Mouse (Mus musculus) CH12.LX (cell line): ENCODE measurements around the gene Cmas. TPM values are rescaled to one million over a fixed set of nuclear protein-coding genes. Genes with fewer than 3 reads are reported as not detected.

ENCODE experiments used
- DNase-seq: peaks from one replicate; pipeline ENCODE4 v3.0.0-alpha.2; 2013; ENCODE audit errors: extremely low read depth
- H3K27ac ChIP-seq: 2 replicates; pipeline ENCODE4 v1.5.1; 2012; ENCODE audit warnings: low read depth, mild to moderate bottlenecking, control low read depth, moderate library complexity; ENCODE audit not compliant: insufficient read depth
- H3K27me3 ChIP-seq: replicated peaks from 2 replicates; pipeline ENCODE3; 2012; ENCODE audit warnings: inconsistent platforms
- H3K36me3 ChIP-seq, 2 experiments: replicated peaks in 1 of 2; 2 replicates each; pipeline versions ENCODE3 to v1.6.1; 2012; ENCODE audit warnings: inconsistent platforms in 1 of 2, low read length in 1 of 2, mild to moderate bottlenecking in 1 of 2, mixed read lengths in 1 of 2, moderate library complexity in 1 of 2; ENCODE audit not compliant: control insufficient read depth in 1 of 2, insufficient read depth in 1 of 2
- H3K4me1 ChIP-seq, 2 experiments: 2 replicates each; pipeline ENCODE4 v1.6.1; 2012; ENCODE audit warnings: inconsistent platforms in 1 of 2, moderate library complexity in 1 of 2; ENCODE audit not compliant: insufficient read depth in 2 of 2, control insufficient read depth in 1 of 2
- H3K4me2 ChIP-seq: 2 replicates; pipeline ENCODE4 v1.6.1; 2012; ENCODE audit warnings: low read depth, mild to moderate bottlenecking, control low read depth; ENCODE audit not compliant: poor library complexity, insufficient read depth, severe bottlenecking
- H3K4me3 ChIP-seq, 3 experiments: fragments of 150-350 bp in 1 of 3; sonication (generic) in 1 of 3; replicated peaks in 1 of 3; 2 replicates each; pipeline versions ENCODE3 to v1.5.1; 2011 to 2012; ENCODE audit warnings: low read depth in 2 of 3, low read length in 2 of 3, mild to moderate bottlenecking in 2 of 3, moderate library complexity in 2 of 3, control low read depth in 1 of 3, improper control_type of control experiment in 1 of 3, inconsistent platforms in 1 of 3, mixed read lengths in 1 of 3; ENCODE audit not compliant: poor library complexity in 1 of 3
- H3K79me2 ChIP-seq: replicated peaks from 2 replicates; pipeline ENCODE4 v1.6.1; 2012; ENCODE audit warnings: mild to moderate bottlenecking, moderate library complexity; ENCODE audit not compliant: control insufficient read depth, poor library complexity, insufficient read depth, severe bottlenecking; ENCODE audit errors: extremely low read depth
- H3K9ac ChIP-seq: 2 replicates; pipeline ENCODE4 v1.6.1; 2012; ENCODE audit warnings: low read depth, mild to moderate bottlenecking, control low read depth, moderate library complexity; ENCODE audit not compliant: insufficient read depth
- H3K9me3 ChIP-seq: replicated peaks from 2 replicates; pipeline ENCODE3; 2012; ENCODE audit warnings: low read length, inconsistent platforms, mixed read lengths
- BHLHE40 ChIP-seq: IDR thresholded peaks from 2 replicates; pipeline ENCODE4 v1.6.1; 2011; ENCODE audit warnings: mild to moderate bottlenecking, low read depth, low read length, improper control_type of control experiment
- CHD2 ChIP-seq: IDR thresholded peaks from 2 replicates; pipeline ENCODE4 v1.6.1; 2011; ENCODE audit warnings: low read length, improper control_type of control experiment
- E2F4 ChIP-seq: IDR thresholded peaks from 2 replicates; pipeline ENCODE4 v1.6.1; 2011; ENCODE audit warnings: low read depth, low read length, improper control_type of control experiment; ENCODE audit not compliant: insufficient replicate concordance
- ELF1 ChIP-seq: IDR thresholded peaks from 2 replicates; pipeline ENCODE4 v1.6.1; 2014; ENCODE audit warnings: low read depth, mild to moderate bottlenecking, inconsistent platforms, low read length, improper control_type of control experiment
- EP300 ChIP-seq: IDR thresholded peaks from 2 replicates; pipeline ENCODE4 v1.6.1; 2011; ENCODE audit warnings: low read length, improper control_type of control experiment
- HCFC1 ChIP-seq: IDR thresholded peaks from 2 replicates; pipeline ENCODE4 v1.6.1; 2012; ENCODE audit warnings: low read depth, mild to moderate bottlenecking, inconsistent platforms, low read length, improper control_type of control experiment
- IRF4 ChIP-seq: IDR thresholded peaks from 2 replicates; pipeline ENCODE4 v1.6.1; 2014; ENCODE audit warnings: low read depth, mild to moderate bottlenecking, inconsistent platforms, low read length, improper control_type of control experiment
- JUN ChIP-seq: IDR thresholded peaks from 2 replicates; pipeline ENCODE4 v1.6.1; 2011; ENCODE audit warnings: low read depth, mild to moderate bottlenecking, low read length, improper control_type of control experiment, moderate library complexity; ENCODE audit not compliant: insufficient read depth
- MAFK ChIP-seq: IDR thresholded peaks from 2 replicates; pipeline ENCODE4 v1.6.1; 2011; ENCODE audit warnings: low read length, improper control_type of control experiment; ENCODE audit not compliant: insufficient replicate concordance
- MEF2A ChIP-seq: IDR thresholded peaks from 2 replicates; pipeline ENCODE4 v1.6.1; 2014; ENCODE audit warnings: low read depth, mild to moderate bottlenecking, inconsistent platforms, low read length, improper control_type of control experiment, borderline replicate concordance
- NELFE ChIP-seq: IDR thresholded peaks from 2 replicates; pipeline ENCODE4 v1.6.1; 2011; ENCODE audit warnings: low read depth, low read length, improper control_type of control experiment
- NRF1 ChIP-seq: IDR thresholded peaks from 2 replicates; pipeline ENCODE4 v1.6.1; 2014; ENCODE audit warnings: low read depth, mild to moderate bottlenecking, inconsistent platforms, low read length, improper control_type of control experiment, moderate library complexity
- POLR2A ChIP-seq: IDR thresholded peaks from 2 replicates; pipeline ENCODE4 v1.6.1; 2011; ENCODE audit warnings: low read depth, mild to moderate bottlenecking, improper control_type of control experiment, low read length
- RCOR1 ChIP-seq: conservative IDR thresholded peaks from 2 replicates; pipeline ENCODE4 v1.6.1; 2012; ENCODE audit warnings: low read depth, mild to moderate bottlenecking, inconsistent platforms, low read length, improper control_type of control experiment
- SIN3A ChIP-seq: IDR thresholded peaks from 2 replicates; pipeline ENCODE4 v1.6.1; 2012; ENCODE audit warnings: low read length, improper control_type of control experiment, inconsistent platforms
- SMC3 ChIP-seq: IDR thresholded peaks from 2 replicates; pipeline ENCODE4 v1.6.1; 2011; ENCODE audit warnings: low read depth, low read length, improper control_type of control experiment
- TCF12 ChIP-seq: IDR thresholded peaks from 2 replicates; pipeline ENCODE4 v1.6.1; 2014; ENCODE audit warnings: low read depth, mild to moderate bottlenecking, inconsistent platforms, low read length, improper control_type of control experiment
- UBTF ChIP-seq: IDR thresholded peaks from 2 replicates; pipeline ENCODE4 v1.6.1; 2012; ENCODE audit warnings: low read depth, mild to moderate bottlenecking, inconsistent platforms, low read length, improper control_type of control experiment, moderate library complexity
- USF1 ChIP-seq: IDR thresholded peaks from 2 replicates; pipeline ENCODE4 v1.6.1; 2014; ENCODE audit warnings: low read depth, mild to moderate bottlenecking, inconsistent platforms, low read length, improper control_type of control experiment
- USF2 ChIP-seq: conservative IDR thresholded peaks from 2 replicates; pipeline ENCODE4 v1.6.1; 2011; ENCODE audit warnings: low read depth, low read length, improper control_type of control experiment
- ZKSCAN1 ChIP-seq: IDR thresholded peaks from 2 replicates; pipeline ENCODE4 v1.6.1; 2012; ENCODE audit warnings: low read depth, inconsistent platforms, low read length, improper control_type of control experiment, borderline replicate concordance
- ZMIZ1 ChIP-seq: IDR thresholded peaks from 2 replicates; pipeline ENCODE4 v1.6.1; 2012; ENCODE audit warnings: low read depth, mild to moderate bottlenecking, inconsistent platforms, low read length, improper control_type of control experiment
- ZNF384 ChIP-seq: IDR thresholded peaks from 2 replicates; pipeline ENCODE4 v1.6.1; 2012; ENCODE audit warnings: low read depth, low read length, improper control_type of control experiment, inconsistent platforms
- dilution Hi-C: fragments of 300-500 bp; cut with MboI; formaldehyde crosslinking; loops from 2 replicates; pipeline ENCODE4 v1.14.3; 2020; ENCODE audit warnings: low sequenced_read_pairs; ENCODE audit not compliant: extremely low pct_unique_long_range_greater_than_20kb, extremely low pct_ligation_motif_present
- in situ Hi-C: fragments of 300-500 bp; cut with MboI; formaldehyde crosslinking; loops from 3 replicates; pipeline ENCODE4 v1.14.3; 2019; ENCODE audit warnings: low sequenced_read_pairs, low pct_ligation_motif_present, low pct_unique_long_range_greater_than_20kb, mixed read lengths
- polyA plus RNA-seq: library from polyadenylated mRNA; unstranded; fragments of >175 nt; gene quantifications from 2 replicates; pipeline ENCODE4 v1.2.1, GENCODE M21; 2012; ENCODE audit warnings: low read depth; ENCODE audit not compliant: insufficient read length
- total RNA-seq, 2 experiments: library from RNA; depleted of rRNA; stranded (reverse); fragments of 300-350 nt in 1 of 2; fragments of >200 nt in 1 of 2; gene quantifications; 2 replicates each; pipeline ENCODE4 v1.2.3; 2012 to 2014

The Cmas gene
- total and polyA plus RNA-seq, 3 experiments, result 39.5 to 63.9 (median 62.4) TPM

DNA sequence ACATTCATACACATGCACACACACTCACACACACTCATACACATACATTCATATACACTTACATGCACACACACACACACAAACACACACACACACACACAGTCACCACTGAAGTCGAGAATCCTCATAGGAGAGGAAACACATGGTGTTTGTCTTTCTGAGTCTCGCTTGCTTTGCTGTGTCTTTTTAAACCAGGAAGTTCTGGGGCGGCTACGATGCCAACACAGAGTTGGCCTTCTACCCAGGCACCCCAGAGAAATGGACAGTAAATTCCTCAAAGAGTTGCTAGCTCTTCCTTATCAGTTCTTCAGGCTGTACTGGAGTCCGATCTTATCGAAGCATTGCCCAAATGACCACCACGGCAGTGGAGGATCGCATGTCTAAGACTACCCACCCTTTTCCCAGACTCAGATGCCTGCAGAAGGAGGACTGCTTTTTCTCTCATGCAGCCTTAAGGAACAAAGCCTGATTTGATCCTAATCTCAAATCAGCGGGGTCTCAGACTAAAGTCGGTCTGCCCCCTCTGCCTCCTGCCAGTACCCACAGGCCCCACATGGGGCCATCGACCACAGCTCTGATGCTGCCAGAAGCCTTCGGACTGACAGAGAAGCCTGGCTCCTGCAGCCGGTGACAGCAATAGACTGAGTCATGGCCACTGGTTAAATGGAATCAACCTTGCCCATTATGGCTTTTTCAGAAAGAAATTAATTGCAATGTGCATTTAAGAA lies 35.9 kb downstream of the Cmas start:
- in situ Hi-C loops (no loop called here), dilution Hi-C loops (no loop called here)
- Histone ChIP-seq H3K4me3 (no peak overlapping the region), H3K4me1 (peaks cover 0 to 4% of the 10 kb centered on the region in 2 experiments; a peak in 1 of 4 replicates), H3K4me2 (no peak overlapping the region), H3K27me3 (no peaks in the 10 kb centered on the region), H3K9ac (no peak overlapping the region), H3K36me3 (no peaks in the 10 kb centered on the region), H3K9me3 (no peaks in the 10 kb centered on the region), H3K27ac (no peak overlapping the region), H3K79me2 (no peaks in the 10 kb centered on the region)
- TF ChIP-seq ZKSCAN1, result no peak
- no peak for TF ChIP-seq ELF1
- TF ChIP-seq MAFK, result no peak
- no peak for TF ChIP-seq NRF1
- no peak for TF ChIP-seq USF1
- TF ChIP-seq TCF12, result no peak
- TF ChIP-seq JUN, result no peak
- TF ChIP-seq RCOR1, result no peak
- no peak for DNase-seq

DNA sequence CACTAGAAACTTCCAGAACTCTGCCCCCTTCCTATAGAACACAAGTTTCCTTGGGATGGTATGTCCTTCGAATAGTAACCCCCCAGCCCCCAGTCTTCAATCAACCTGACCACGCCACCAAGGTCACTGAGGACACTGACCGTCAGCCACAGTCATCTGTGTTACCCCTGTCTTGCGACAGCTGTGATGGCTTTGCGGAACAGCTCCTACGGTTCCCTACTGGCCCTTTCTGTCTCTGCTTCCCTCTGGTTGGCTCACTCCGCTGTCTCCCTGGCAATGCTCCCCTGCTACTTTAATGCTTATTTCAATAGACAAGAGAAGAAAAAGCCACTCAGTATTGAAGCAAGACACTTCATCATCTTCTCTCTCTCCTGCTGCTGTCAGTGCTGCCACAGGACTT lies 37.0 kb downstream of the Cmas start:
- H3K36me3 ChIP-seq, result no peaks in the 10 kb centered on the region
- no peak overlapping the region for H3K9ac ChIP-seq
- no peaks in the 10 kb centered on the region for H3K79me2 ChIP-seq
- peaks cover 0 to 4% of the 10 kb centered on the region in 2 experiments; a peak in 1 of 4 replicates for H3K4me1 ChIP-seq
- no peak overlapping the region for H3K4me2 ChIP-seq
- no peaks in the 10 kb centered on the region for H3K27me3 ChIP-seq
- dilution Hi-C loops (no loop called here), in situ Hi-C loops (no loop called here)
- no peak for TF ChIP-seq MAFK
- H3K4me3 ChIP-seq, result no peak overlapping the region
- H3K27ac ChIP-seq, result no peak overlapping the region
- no peak for DNase-seq
- no peaks in the 10 kb centered on the region for H3K9me3 ChIP-seq

DNA sequence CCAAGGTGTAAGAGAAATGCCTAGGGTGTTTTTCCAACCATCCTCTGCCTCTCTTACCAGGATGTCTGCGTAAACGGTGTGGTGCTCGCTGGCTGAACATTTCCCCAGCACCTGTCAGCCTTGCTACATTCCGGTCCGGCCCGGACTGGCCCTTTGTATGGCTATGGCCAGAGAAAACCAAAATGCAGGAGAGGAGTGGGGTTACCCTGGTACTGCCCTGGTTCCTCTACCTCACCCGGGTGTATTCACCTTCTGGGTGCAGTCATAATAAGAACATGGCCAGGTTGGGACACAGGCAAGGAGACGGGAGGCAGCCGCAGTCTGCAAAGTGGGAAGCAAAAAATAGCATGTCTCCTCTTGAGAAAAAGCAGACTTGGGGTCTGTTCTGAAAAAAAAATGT lies 38.6 kb downstream of the Cmas start:
- Histone ChIP-seq H3K79me2 (no peaks in the 10 kb centered on the region), H3K27ac (no peak overlapping the region), H3K27me3 (no peaks in the 10 kb centered on the region), H3K36me3 (no peaks in the 10 kb centered on the region)
- in situ Hi-C loops, result no loop called here
- no peak for DNase-seq
- TF ChIP-seq ZMIZ1 (no peak), EP300 (no peak), SIN3A (no peak), NELFE (no peak), NRF1 (no peak), MEF2A (no peak), E2F4 (no peak), SMC3 (no peak), ZNF384 (no peak), POLR2A (no peak), BHLHE40 (no peak), MAFK (no peak), USF2 (no peak), IRF4 (no peak), HCFC1 (no peak), UBTF (no peak), TCF12 (no peak), CHD2 (no peak)
- TF ChIP-seq, all 38 proteins: peak for 0
- Histone ChIP-seq H3K4me3 (no peak overlapping the region), H3K9ac (no peak overlapping the region), H3K4me2 (no peak overlapping the region), H3K9me3 (no peaks in the 10 kb centered on the region), H3K4me1 (peaks cover 2 to 5% of the 10 kb centered on the region in 2 experiments; a peak in 3 of 4 replicates)
- dilution Hi-C loops, result no loop called here
